Mouse (Mus musculus) G1E (cell line): Measurements from ENCODE around the gene Cdsn.

Source experiments
- CTCF ChIP-seq: IDR thresholded peaks from 2 replicates; pipeline ENCODE4 v1.5.1; 2012; ENCODE audit warnings: low read depth, low read length, inconsistent platforms, mixed read lengths
- GATA1 ChIP-seq: IDR thresholded peaks from 2 replicates; pipeline ENCODE4 v1.6.1; 2012; ENCODE audit warnings: borderline replicate concordance, low read length, inconsistent platforms, mixed read lengths
- GATA2 ChIP-seq: IDR thresholded peaks from 2 replicates; pipeline ENCODE4 v1.6.1; 2012; ENCODE audit warnings: low read depth, low read length, inconsistent platforms, borderline replicate concordance
- POLR2AphosphoS5 ChIP-seq: IDR thresholded peaks from 2 replicates; pipeline ENCODE4 v1.6.1; 2012; ENCODE audit warnings: low read depth, low read length, inconsistent platforms; ENCODE audit not compliant: insufficient replicate concordance
- TAL1 ChIP-seq: conservative IDR thresholded peaks from 2 replicates; pipeline ENCODE4 v1.6.1; 2012; ENCODE audit warnings: low read depth, low read length, inconsistent platforms, mixed read lengths

- TF ChIP-seq CTCF (peak; percentile 78), POLR2AphosphoS5 (no peak), GATA1 (no peak), TAL1 (no peak), GATA2 (no peak)
Measured at GRCm38 (mm10) chr17:35556812-35557211, 4.9 kb downstream of the Cdsn start.
